Mouse (Mus musculus): Measurements from ENCODE around the gene Snap23.

- TF ChIP-seq POLR2A (IDR thresholded peaks at IDR 0.05; ENCODE audit: low read depth, low read length) (no peak), CTCF (IDR thresholded peaks at IDR 0.05; ENCODE audit: extremely low read depth, insufficient read depth, insufficient read length, insufficient replicate concordance) (no peak)
Measured at GRCm38 (mm10) chr2:120518547-120519210, 48.8 kb upstream of the Snap23 start.
